Mouse (Mus musculus): ENCODE measurements around the gene Snap91.

Snap91 gene

GRCm38 (mm10) chr9:86813327-86813726 is 67.1 kb downstream of the Snap91 start:
- no peak for DNase-seq

- DNase-seq = no peak
Observed at GRCm38 (mm10) chr9:86810696-86811232, 69.7 kb downstream of the Snap91 start.

GRCm38 (mm10) chr9:86810213-86810612 is 70.2 kb downstream of the Snap91 start:
- no peak for DNase-seq

DNA sequence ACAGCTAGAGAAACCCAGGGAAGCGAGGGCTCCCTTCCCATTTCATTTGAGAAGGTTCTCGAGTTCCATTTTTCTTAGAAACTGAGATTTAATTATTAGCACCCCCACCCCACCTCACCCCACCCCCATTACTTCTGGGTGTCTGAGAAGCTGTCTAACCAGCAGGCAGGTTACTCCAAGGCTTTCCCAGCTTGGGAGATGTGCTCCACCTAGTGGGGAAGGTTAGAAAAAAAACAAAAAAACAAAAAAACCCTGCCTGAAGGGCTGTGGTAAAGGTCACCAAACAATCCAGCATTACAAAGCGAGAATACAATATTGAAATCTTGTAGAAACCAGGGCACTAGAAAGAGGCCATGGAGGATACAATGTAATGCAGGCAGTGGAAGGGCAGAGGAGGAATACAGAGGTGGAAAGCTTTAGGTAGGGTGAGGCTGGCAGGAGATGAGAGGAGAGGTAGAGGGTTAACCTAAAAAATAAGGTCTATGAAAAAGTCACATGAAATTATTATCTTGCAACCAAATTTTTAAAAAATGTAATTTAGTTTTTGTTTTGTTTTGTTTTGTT is 79.8 kb downstream of the Snap91 start:
- peak in 1 of 2 experiments; percentile 7 for DNase-seq

DNA sequence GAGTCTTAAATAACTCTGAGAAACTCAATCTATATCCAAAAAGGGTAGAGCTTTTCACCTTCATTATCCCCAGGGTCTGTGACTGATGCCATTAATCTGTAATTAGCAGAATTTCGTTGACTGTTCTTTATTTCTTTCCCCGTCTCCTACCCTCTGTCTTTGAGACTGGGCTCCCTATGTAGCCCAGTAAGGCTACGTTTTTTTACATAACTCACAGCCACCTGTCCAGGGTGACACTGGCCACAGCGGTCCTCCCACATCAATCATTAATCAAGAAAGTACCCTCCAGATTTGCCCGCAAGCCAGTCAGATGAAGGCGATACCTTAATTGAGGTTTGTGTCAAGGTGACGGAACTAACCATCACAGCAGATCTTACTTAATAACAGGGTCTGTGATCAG is 81.4 kb downstream of the Snap91 start:
- DNase-seq = no peak

- DNase-seq = no peak
Observed at GRCm38 (mm10) chr9:86798686-86799085, 81.8 kb downstream of the Snap91 start.

DNA sequence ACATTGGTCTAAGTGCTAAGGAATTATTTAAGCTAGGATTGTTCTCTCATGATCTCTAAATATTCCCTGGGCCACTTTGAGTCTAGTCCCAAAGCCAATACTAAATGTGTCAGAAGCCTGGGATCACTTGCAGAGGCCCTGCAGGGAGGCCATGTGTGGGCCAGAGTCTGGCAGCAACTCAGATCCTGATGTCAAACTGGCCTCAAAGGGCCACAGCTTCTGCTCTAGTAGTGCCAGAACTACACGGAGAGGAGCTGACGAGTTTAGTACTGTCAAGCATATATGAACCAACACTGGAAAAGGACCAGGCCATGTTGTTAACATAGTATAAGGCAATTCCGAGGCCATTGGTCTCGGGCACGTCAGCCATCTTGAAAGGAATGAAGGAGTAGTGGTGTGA is 82.3 kb downstream of the Snap91 start:
- DNase-seq = no peak

DNA sequence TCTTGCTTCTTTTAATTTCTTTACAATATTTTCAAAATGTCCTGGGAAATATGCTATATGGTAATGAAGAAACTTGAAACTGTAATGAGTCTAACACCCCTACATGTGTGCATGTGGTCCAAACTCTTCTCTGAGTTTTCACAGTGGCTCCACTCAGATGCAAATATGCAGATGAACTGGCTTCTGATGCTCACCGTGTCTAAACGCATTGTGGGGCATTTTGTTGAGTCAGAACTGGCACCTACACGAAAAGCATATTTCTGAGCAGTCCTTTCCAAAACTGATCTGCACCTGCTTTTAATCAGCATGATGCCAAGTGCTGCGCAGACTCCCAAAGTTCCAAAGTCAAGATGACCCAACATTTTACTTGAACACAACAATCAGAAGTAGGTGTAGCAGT is 82.9 kb downstream of the Snap91 start:
- DNase-seq = no peak

DNA sequence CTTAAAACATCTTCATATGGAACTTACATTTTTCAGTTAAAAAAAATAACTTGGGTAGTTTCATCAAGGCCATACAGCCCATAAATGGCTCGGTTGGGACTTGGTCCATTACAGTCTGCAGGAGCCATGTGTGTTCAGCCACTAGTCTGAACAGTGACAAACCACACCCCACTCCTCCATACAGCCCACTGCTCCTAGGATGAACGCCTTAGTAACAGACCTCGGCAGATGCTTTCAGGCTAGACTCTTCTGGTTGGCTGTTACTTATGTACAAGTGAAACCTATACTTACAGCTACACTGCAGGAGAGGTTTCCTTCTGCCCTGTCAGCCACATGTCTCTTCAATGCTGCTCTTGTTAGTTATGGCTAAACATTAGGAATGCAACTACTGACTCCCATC is 85.2 kb downstream of the Snap91 start:
- DNase-seq = no peak

DNA sequence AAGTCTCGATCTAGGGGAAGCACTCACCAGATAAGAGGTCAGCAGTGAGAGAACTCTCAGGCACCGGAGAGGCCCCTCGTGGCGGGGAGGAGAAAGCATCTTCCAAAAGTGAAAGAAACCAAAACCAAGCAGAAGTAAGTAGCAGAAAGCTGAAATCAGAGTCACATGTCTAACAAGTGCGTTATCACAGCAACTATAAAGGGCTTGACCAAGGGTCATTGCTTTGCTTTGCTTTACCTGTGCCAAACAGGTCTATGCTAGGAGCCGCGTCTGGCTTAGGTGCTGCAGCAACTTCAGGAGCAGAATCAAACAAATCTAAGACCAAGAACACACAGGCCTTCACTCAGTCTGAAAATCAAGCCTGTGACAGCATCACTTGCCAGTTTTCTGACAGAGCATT is 88.5 kb downstream of the Snap91 start:
- DNase-seq = no peak

DNA sequence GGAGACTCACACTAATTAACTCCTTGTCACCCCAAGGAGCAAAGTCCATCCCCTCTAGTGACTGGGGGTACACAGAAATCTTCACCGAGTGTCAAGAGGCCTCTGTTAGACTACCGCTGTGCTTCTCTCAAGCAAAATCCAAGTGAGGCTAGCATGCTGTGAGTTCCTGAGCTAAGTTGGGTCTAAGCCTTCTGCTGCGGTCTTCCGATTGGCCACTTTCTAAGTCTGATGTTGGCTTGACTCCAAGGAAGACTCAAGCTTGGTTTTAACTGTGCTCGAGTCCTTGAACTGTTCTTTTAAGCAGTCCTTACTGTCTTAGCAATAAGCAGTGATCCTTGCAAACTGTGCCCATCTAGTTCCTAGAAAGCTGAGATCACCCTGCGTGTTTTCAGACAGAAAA is 91.3 kb downstream of the Snap91 start:
- no peak for DNase-seq

DNA sequence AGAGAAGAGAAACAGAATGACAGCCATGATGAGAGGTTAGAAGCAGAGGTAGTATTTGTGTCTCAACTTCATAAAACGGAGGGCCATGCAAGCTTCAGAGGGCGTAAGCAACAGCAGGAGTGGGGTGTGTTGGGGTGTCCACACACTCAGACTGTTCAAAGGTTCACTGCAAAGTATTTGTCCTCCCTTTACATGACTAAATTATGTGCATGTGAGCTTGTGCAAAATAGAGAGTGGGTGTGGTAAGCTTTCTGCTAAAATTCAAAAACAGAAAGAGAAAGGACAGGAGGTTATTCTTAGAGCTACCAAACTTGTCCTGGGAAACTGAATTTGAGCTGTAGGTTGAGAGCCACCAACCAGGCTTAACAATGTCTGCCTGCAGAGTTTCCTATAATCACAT is 97.6 kb downstream of the Snap91 start:
- DNase-seq = no peak

DNA sequence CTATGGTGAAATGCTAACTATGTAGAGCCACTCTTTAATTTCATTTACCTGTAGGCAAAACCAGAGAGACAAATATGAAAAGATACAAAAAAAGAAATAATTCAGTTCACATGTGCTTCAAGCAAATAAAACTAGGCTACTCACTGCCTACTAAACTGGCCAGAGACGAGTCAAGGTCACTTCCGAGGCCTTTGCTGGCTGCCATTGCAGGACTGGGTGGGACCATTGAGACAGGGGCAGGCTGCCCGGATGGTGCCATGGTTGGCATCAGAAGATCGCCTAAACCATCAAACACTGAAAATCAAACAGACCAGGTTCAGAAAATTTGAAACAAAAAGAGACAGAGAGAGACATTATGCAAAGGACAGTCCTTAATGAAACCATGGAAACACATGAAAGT is 99.0 kb downstream of the Snap91 start:
- no peak for DNase-seq

DNA sequence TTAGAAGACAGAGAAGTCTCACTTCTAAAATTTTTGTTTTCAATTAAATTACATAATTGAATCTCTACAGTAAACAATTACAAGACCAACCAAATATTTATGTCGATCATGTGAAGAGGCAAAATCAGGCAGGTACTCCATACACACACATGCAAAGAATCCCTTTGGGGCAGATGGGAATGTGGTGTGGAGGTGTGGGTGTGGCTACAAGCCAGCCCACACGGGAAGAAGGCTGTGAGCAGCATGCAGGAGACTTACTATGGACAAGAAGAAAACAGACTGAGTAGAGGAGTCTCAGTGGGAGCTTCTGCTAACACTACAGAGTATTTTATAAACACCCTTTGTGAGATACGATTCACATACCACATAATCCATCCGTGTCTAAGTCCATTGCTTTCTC is 102.2 kb downstream of the Snap91 start:
- no peak for DNase-seq

- DNase-seq = peak in 1 of 2 experiments; percentile 16
Observed at GRCm38 (mm10) chr9:86777309-86777708, 103.1 kb downstream of the Snap91 start.

DNA sequence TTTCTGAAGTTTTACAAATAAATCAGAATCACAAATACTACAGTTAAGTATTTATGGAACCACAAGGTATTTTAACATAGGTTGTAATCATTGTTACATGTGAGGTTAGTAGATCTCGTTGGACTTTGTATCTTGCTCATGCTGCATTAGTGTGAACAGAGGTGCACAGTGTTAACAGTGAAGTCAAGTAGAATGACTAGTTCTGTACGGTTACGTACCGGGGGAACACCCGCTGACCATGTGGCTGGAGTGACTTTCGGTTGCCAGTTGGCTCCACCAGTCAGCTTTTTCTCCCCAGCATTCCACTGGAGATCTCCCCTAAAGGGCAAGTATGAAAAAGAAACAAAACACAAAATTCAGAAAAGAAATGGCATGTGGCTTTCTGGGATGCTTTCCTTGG is 105.1 kb downstream of the Snap91 start:
- no peak for DNase-seq

DNA sequence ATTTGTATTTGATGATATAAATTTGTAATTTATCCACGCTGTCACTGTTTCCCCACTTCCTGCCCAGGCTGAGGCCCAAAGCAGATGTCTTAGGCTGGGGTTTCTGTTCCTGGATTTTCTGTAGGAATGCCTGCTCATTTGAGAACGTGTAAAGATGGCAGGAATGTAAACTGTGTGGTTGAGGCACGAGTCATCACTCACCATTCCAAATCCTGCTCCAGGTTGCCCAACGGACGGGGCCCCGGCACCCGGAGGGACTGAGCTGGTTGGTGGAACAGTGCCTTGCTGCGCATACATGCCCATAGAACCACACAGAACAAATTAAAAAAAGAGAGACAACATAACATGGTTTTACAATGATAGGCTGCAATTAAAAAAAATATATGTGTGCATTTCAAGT is 106.5 kb downstream of the Snap91 start:
- DNase-seq = no peak

GRCm38 (mm10) chr9:86772897-86773296 is 107.6 kb downstream of the Snap91 start:
- DNase-seq = no peak

DNA sequence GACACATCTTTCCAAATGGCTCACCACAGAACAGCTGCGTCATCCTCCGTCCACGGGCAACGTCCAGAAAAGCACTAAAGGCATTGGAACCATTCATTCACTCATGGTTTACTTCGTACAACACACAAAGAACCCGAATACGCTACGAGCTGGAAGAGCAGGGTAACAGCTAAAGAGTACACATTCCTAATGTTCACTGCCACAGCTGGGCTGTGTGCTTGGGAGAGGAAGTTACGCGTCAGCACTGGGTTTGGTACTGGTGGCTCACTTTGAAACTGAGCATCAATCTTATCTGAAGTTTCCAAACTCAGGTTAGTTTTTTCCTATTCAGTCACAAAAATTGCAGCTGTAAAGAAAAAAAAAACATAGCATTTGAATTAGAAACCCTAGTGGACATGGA is 113.5 kb downstream of the Snap91 start:
- no peak for DNase-seq

GRCm38 (mm10) chr9:86764002-86764401 is 116.5 kb downstream of the Snap91 start:
- DNase-seq = no peak

DNA sequence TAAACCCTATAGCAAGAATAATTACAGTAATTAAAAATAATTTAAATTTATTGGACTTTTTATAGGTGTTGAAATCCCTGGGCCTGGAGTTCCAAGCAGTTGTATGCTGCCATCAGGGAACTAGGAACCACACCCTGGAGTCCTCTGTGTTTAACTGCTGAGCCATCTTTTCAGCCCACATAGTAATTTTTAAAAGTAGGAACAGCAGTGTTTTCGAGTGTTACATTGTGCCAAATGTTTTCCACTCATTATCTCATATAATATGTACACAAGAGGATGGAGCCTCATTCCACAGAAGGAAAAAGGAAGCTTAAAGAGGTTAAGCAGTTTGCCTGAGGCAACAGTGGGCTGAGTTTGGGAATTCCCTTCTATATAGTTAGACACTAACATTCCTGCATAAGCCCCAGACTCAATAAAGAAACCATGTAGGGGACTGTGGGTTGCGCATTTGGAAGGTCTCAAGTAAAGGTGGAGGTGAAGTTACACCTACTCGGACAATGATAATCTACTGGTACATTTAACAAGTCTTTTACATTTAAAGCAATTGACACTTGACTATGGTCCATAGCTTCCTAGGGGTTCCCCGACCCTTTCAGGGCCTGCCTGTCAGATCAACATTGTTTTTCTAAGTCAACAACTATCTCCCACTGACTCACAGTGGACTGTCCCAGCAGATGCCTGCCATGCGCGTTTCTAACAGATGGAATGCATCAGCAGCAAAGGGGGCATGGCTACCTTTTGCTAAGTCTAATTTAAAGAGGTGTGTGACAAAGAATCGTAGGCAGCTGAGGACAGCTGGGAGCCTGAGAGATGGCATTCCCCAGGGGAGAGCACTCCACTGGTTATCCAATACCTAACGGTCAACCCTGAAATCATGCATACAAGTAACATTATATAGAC is 117.7 kb downstream of the Snap91 start:
- DNase-seq = no peak

- peak; percentile 58 to 71 for DNase-seq
Observed at GRCm38 (mm10) chr9:86745926-86746581, 134.4 kb downstream of the Snap91 start.

DNA sequence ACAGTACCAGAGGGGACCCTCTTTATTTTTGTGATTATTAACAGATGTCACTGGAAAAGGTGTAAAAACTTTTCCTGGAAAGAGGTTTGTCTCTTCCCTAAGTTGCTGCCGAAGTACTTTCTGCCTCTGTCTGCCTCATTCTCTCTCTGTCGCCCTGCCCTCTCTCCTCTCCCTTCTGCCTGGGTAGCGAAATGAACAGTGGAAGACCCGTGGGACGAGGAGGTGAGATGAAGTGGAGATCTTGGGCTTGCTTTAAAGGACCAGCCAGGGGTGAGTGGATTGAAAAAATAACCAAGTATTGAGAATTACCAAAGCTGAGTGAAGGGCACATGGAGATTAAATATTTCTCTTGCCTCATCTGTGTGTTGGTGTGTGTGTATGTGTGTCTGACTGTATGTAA is 136.4 kb downstream of the Snap91 start:
- no peak for DNase-seq

All from lung, adult 18-20 months (tissue).